Mouse (Mus musculus) central nervous system, embryonic 14 days (tissue): ENCODE measurements around the gene Dhcr24. TPM values are rescaled to one million over a fixed set of nuclear protein-coding genes. Genes with fewer than 3 reads are reported as not detected.

Experiments used
- polyA plus RNA-seq: library from polyadenylated mRNA; depleted of rRNA; stranded (reverse); fragments of >200 nt; gene quantifications from 2 replicates; pipeline ENCODE4 v1.2.3, GENCODE M21; 2012; rRNA removed

Gene Dhcr24
- 66.1 and 69.8 TPM in 2 replicates for polyA plus RNA-seq

GRCm38 (mm10) chr4:106560846-106561781 lies at the start of gene Dhcr24:
Dhcr24 (plus strand) TSS chr4:106561038.

GRCm38 (mm10) chr4:106617056-106617455 lies 56.2 kb downstream of the Dhcr24 start, which contains the start of gene Lexm:
Lexm (minus strand) TSS chr4:106617241.

GRCm38 (mm10) chr4:106622030-106622493 lies 61.2 kb downstream of the Dhcr24 start, which contains the start of gene Ttc22:
Ttc22 (plus strand) TSS chr4:106622432.

Other genes with a start within 250 kb of the Dhcr24 start
- 17.3 and 18.8 TPM in 2 replicates for gene Usp24, start 244.8 kb upstream of the Dhcr24 start, polyA plus RNA-seq
- 1.6 and 3.3 TPM in 2 replicates for gene Pcsk9, start 96.7 kb upstream of the Dhcr24 start, polyA plus RNA-seq
- not detected in 2 replicates for gene Bsnd, start 68.8 kb upstream of the Dhcr24 start, polyA plus RNA-seq
- 0.05 TPM in 1 of 2 replicates, not detected in the other for gene Lexm, start 56.2 kb downstream of the Dhcr24 start, polyA plus RNA-seq
- gene Ttc22, start 61.4 kb downstream of the Dhcr24 start, polyA plus RNA-seq = 1.5 and 2.6 TPM in 2 replicates
- gene Pars2, start 90.0 kb downstream of the Dhcr24 start, polyA plus RNA-seq = 10.4 and 11.6 TPM in 2 replicates
- 189 and 203 TPM in 2 replicates for gene Ttc4, start 117.9 kb downstream of the Dhcr24 start, polyA plus RNA-seq
- gene Mroh7, start 169.9 kb downstream of the Dhcr24 start, polyA plus RNA-seq = 1.5 TPM in 2 replicates
- gene Fam151a, start 172.9 kb downstream of the Dhcr24 start, polyA plus RNA-seq = 0.05 TPM in 1 of 2 replicates, not detected in the other
- gene Acot11, start 244.0 kb downstream of the Dhcr24 start, polyA plus RNA-seq = 1.5 and 2.3 TPM in 2 replicates